Mouse (Mus musculus): ENCODE data around the gene Zmynd19. TPM values are rescaled to one million over a fixed set of nuclear protein-coding genes. Genes with fewer than 3 reads are reported as not detected.
A peak's percentile ranks its signal among the peaks of the same experiment; 100 is the strongest.

Zmynd19 gene
- polyA plus RNA-seq, 1 experiment from 2014 or later = 11.0 TPM

DNA sequence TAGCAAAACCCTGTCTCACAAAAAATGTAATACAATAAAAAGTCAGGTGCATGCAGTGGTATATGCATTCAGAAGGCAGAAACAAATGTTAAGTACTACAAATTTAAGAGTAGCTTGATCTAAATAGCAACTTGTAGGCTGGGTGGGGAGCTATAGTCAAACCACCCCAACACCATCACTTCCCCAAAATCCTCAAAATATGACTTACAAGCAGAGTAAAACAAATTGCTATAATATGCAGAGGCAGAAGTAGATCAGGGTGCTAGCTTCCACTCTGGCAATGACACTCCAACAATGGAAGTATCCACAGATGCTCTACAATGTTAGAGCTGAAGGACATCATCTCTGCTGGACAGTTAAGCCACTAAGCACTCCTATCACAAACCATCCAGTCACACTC lies 37.0 kb upstream of the Zmynd19 start:
- no peak for ATAC-seq (ENCODE audit: insufficient number of reproducible peaks, insufficient read depth, low FRiP score, low read depth)
- no peaks in the 10 kb centered on the region for H3K9me3 ChIP-seq (ENCODE audit: control insufficient read depth, low read length)
- H3K9ac ChIP-seq (ENCODE audit: low read length) = no peak overlapping the region
- H3K4me2 ChIP-seq (ENCODE audit: low read length) = no peak overlapping the region
- no peak overlapping the region for H3K4me3 ChIP-seq (ENCODE audit: control insufficient read depth in 1 of 2, insufficient read depth in 1 of 2, low read depth in 1 of 2, low read length in 2 of 2)
- no peak overlapping the region for H3K27ac ChIP-seq (replicated peaks in 1 of 2; ENCODE audit: control insufficient read depth in 1 of 2, insufficient read depth in 1 of 2, low read depth in 2 of 2, low read length in 2 of 2)
- H3K36me3 ChIP-seq (ENCODE audit: control insufficient read depth, insufficient read depth, low read length) = peaks cover 9% of the 10 kb centered on the region; the same call in 1 of the 2 replicates
- peaks cover under 1 to 4% of the 10 kb centered on the region in 2 experiments; a peak in 2 of 4 replicates for H3K4me1 ChIP-seq (ENCODE audit: control insufficient read depth in 2 of 2, insufficient read depth in 2 of 2, low read length in 2 of 2)
- no peaks in the 10 kb centered on the region for H3K27me3 ChIP-seq (ENCODE audit: control insufficient read depth, insufficient read depth, low read length)

DNA sequence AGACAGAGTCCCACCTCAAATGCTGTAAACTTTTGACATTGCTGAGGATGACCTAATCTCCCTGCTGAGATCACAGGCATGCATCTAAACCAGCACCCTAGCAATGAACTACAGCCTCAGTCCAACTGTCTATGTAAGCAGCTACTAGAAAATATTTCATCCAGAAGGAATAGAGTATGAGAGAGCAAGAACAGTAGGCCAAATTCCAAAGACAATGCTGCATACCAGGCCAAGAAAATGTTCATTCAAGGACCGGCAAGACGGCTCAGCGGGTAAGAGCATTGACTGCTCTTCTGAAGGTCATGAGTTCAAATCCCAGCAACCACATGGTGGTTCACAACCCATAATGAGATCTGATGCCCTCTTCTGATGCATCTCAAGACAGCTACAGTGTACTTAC lies 34.8 kb upstream of the Zmynd19 start:
- no peak overlapping the region for H3K27ac ChIP-seq (replicated peaks in 1 of 2; ENCODE audit: control insufficient read depth in 1 of 2, insufficient read depth in 1 of 2, low read depth in 2 of 2, low read length in 2 of 2)
- ATAC-seq (ENCODE audit: insufficient number of reproducible peaks, insufficient read depth, low FRiP score, low read depth) = no peak

GRCm38 (mm10) chr2:24918930-24919838 lies 30.4 kb upstream of the Zmynd19 start, which contains the start of gene Ehmt1:
TSS of gene Ehmt1 (minus strand) at chr2:24919614.
- Histone ChIP-seq H3K27ac (replicated peaks in 1 of 2; ENCODE audit: control insufficient read depth in 1 of 2, insufficient read depth in 1 of 2, low read depth in 2 of 2, low read length in 2 of 2) (peak within 1 kb of the TSS; percentile 86 to 93), H3K36me3 (ENCODE audit: control insufficient read depth, insufficient read depth, low read length) (no peaks in the 10 kb centered on the region), H3K9me3 (ENCODE audit: control insufficient read depth, low read length) (no peaks in the 10 kb centered on the region), H3K27me3 (ENCODE audit: control insufficient read depth, insufficient read depth, low read length) (no peaks in the 10 kb centered on the region), H3K4me3 (ENCODE audit: control insufficient read depth in 1 of 2, insufficient read depth in 1 of 2, low read depth in 1 of 2, low read length in 2 of 2) (peak within 1 kb of the TSS; percentile 77 to 80), H3K4me2 (ENCODE audit: low read length) (peak within 1 kb of the TSS; percentile 84), H3K4me1 (ENCODE audit: control insufficient read depth in 2 of 2, insufficient read depth in 2 of 2, low read length in 2 of 2) (peaks cover 2 to 12% of the 10 kb centered on the region in 2 experiments; a peak in 3 of 4 replicates), H3K9ac (ENCODE audit: low read length) (peak within 1 kb of the TSS; percentile 93)
- WGBS = under 1% methylated on average over 105 of the region's 112 CpGs
- peak; percentile 98 for ATAC-seq (ENCODE audit: insufficient number of reproducible peaks, insufficient read depth, low FRiP score, low read depth)

More for the DNA sequence above, 34.8 kb upstream of the Zmynd19 start:
- Histone ChIP-seq H3K27me3 (ENCODE audit: control insufficient read depth, insufficient read depth, low read length) (no peaks in the 10 kb centered on the region), H3K4me3 (ENCODE audit: control insufficient read depth in 1 of 2, insufficient read depth in 1 of 2, low read depth in 1 of 2, low read length in 2 of 2) (no peak overlapping the region), H3K9me3 (ENCODE audit: control insufficient read depth, low read length) (no peaks in the 10 kb centered on the region), H3K4me2 (ENCODE audit: low read length) (no peak overlapping the region), H3K36me3 (ENCODE audit: control insufficient read depth, insufficient read depth, low read length) (peaks cover 9% of the 10 kb centered on the region; the same call in 1 of the 2 replicates), H3K9ac (ENCODE audit: low read length) (no peak overlapping the region), H3K4me1 (ENCODE audit: control insufficient read depth in 2 of 2, insufficient read depth in 2 of 2, low read length in 2 of 2) (peaks cover 2 to 12% of the 10 kb centered on the region in 2 experiments; a peak in 3 of 4 replicates)
- WGBS = 88% methylated on average over 3 of the region's 3 CpGs

DNA sequence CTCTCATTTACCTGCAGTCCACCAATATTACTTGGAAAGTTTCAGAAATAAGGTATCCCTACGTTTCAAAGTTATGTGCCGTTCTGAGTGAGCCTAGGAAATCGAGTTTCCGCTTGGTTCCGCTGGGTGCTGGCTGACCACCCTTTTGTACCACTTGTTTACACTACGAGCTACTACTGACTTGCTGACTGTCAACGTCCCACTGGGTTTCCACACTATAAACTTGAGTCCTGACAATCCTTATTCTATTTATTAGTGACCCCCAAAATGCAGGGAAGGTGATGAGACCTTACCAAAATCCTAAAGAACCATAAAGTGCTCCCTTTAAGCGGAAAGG lies 29.8 kb upstream of the Zmynd19 start:
- ATAC-seq (ENCODE audit: insufficient number of reproducible peaks, insufficient read depth, low FRiP score, low read depth) = no peak
- Histone ChIP-seq H3K4me2 (ENCODE audit: low read length) (peak overlapping the region; percentile 73), H3K4me3 (ENCODE audit: control insufficient read depth in 1 of 2, insufficient read depth in 1 of 2, low read depth in 1 of 2, low read length in 2 of 2) (peak overlapping the region; percentile 77 to 80), H3K27ac (replicated peaks in 1 of 2; ENCODE audit: control insufficient read depth in 1 of 2, insufficient read depth in 1 of 2, low read depth in 2 of 2, low read length in 2 of 2) (peak overlapping the region; percentile 66 to 80), H3K4me1 (ENCODE audit: control insufficient read depth in 2 of 2, insufficient read depth in 2 of 2, low read length in 2 of 2) (peaks cover 2 to 12% of the 10 kb centered on the region in 2 experiments; a peak in 3 of 4 replicates), H3K36me3 (ENCODE audit: control insufficient read depth, insufficient read depth, low read length) (no peaks in the 10 kb centered on the region), H3K27me3 (ENCODE audit: control insufficient read depth, insufficient read depth, low read length) (no peaks in the 10 kb centered on the region), H3K9ac (ENCODE audit: low read length) (peak overlapping the region; percentile 93), H3K9me3 (ENCODE audit: control insufficient read depth, low read length) (no peaks in the 10 kb centered on the region)
- WGBS = 9% methylated on average over 8 of the region's 8 CpGs

- H3K36me3 ChIP-seq (ENCODE audit: control insufficient read depth, insufficient read depth, low read length) = peaks cover 6% of the 10 kb centered on the region; the same call in 1 of the 2 replicates
- no peak overlapping the region for H3K9ac ChIP-seq (ENCODE audit: low read length)
- H3K4me2 ChIP-seq (ENCODE audit: low read length) = no peak overlapping the region
- no peak overlapping the region for H3K4me3 ChIP-seq (ENCODE audit: control insufficient read depth in 1 of 2, insufficient read depth in 1 of 2, low read depth in 1 of 2, low read length in 2 of 2)
- H3K27me3 ChIP-seq (ENCODE audit: control insufficient read depth, insufficient read depth, low read length) = no peaks in the 10 kb centered on the region
- 43% methylated on average over 2 of the region's 2 CpGs for WGBS
- H3K27ac ChIP-seq (replicated peaks in 1 of 2; ENCODE audit: control insufficient read depth in 1 of 2, insufficient read depth in 1 of 2, low read depth in 2 of 2, low read length in 2 of 2) = no peak overlapping the region
- H3K9me3 ChIP-seq (ENCODE audit: control insufficient read depth, low read length) = no peaks in the 10 kb centered on the region
- peaks cover 0 to 5% of the 10 kb centered on the region in 2 experiments; a peak in 2 of 4 replicates for H3K4me1 ChIP-seq (ENCODE audit: control insufficient read depth in 2 of 2, insufficient read depth in 2 of 2, low read length in 2 of 2)
- no peak for ATAC-seq (ENCODE audit: insufficient number of reproducible peaks, insufficient read depth, low FRiP score, low read depth)
Observed at GRCm38 (mm10) chr2:24923561-24923960, 26.0 kb upstream of the Zmynd19 start.

DNA sequence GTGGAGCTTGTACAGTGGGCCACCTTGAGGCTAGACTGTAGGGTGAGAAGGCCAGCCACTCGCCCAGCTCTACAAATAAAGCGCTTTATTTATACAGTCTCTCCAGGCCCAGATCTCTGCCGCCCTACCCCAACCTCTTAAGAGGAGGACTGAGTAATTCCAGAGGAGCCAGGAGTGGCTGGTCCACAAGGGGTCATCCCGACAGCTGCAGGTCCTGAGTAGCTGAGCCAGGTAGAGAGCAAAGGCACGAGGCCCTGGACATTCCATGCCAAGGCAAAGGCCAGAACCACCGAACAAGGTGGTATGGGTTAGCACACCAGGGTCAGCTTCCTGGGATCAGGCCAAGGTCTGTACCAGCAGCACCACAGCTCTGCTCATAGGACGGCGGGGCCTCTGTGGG lies 24.3 kb upstream of the Zmynd19 start:
- Histone ChIP-seq H3K4me1 (ENCODE audit: control insufficient read depth in 2 of 2, insufficient read depth in 2 of 2, low read length in 2 of 2) (peaks cover 0 to 5% of the 10 kb centered on the region in 2 experiments; a peak in 2 of 4 replicates), H3K27me3 (ENCODE audit: control insufficient read depth, insufficient read depth, low read length) (no peaks in the 10 kb centered on the region), H3K9ac (ENCODE audit: low read length) (no peak overlapping the region), H3K27ac (replicated peaks in 1 of 2; ENCODE audit: control insufficient read depth in 1 of 2, insufficient read depth in 1 of 2, low read depth in 2 of 2, low read length in 2 of 2) (no peak overlapping the region), H3K4me2 (ENCODE audit: low read length) (no peak overlapping the region), H3K36me3 (ENCODE audit: control insufficient read depth, insufficient read depth, low read length) (peaks cover 6% of the 10 kb centered on the region; the same call in 1 of the 2 replicates), H3K9me3 (ENCODE audit: control insufficient read depth, low read length) (no peaks in the 10 kb centered on the region), H3K4me3 (ENCODE audit: control insufficient read depth in 1 of 2, insufficient read depth in 1 of 2, low read depth in 1 of 2, low read length in 2 of 2) (no peak overlapping the region)
- 78% methylated on average over 8 of the region's 8 CpGs for WGBS
- no peak for ATAC-seq (ENCODE audit: insufficient number of reproducible peaks, insufficient read depth, low FRiP score, low read depth)

DNA sequence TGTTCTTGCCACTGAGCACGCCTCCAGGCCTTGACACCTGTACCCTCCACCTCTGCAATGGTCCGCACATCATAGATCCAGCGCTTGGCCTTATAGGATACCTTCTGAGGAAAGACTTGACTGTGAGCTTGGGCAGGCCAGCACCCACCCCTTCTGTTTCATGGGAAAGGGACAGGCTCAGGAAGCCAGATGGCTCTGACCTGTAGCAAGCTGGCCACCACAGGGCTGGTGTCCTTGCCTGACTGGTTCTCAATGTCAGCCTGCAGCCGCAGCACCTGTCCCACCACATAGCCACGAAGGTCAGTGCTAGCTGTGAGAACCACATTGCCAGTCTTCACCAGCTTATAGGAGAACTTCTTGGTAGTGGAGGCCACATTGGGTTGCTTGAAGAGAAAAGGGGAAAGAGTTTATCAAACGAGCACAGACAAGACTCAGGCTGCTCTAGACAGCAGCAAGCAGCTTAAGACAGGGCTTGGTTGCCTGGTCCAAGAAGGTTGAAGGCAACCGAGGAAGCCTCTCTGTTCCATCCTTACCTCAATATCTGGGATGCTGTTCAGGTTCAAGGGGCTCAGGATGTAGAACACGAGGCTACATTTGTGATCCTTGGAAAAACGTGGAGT lies 23.1 kb upstream of the Zmynd19 start:
- 73% methylated on average over 9 of the region's 9 CpGs for WGBS
- no peaks in the 10 kb centered on the region for H3K27me3 ChIP-seq (ENCODE audit: control insufficient read depth, insufficient read depth, low read length)
- H3K9me3 ChIP-seq (ENCODE audit: control insufficient read depth, low read length) = no peaks in the 10 kb centered on the region
- H3K27ac ChIP-seq (replicated peaks in 1 of 2; ENCODE audit: control insufficient read depth in 1 of 2, insufficient read depth in 1 of 2, low read depth in 2 of 2, low read length in 2 of 2) = no peak overlapping the region
- no peak for ATAC-seq (ENCODE audit: insufficient number of reproducible peaks, insufficient read depth, low FRiP score, low read depth)
- no peak overlapping the region for H3K9ac ChIP-seq (ENCODE audit: low read length)
- no peak overlapping the region for H3K4me2 ChIP-seq (ENCODE audit: low read length)
- H3K36me3 ChIP-seq (ENCODE audit: control insufficient read depth, insufficient read depth, low read length) = peaks cover 6% of the 10 kb centered on the region; the same call in 1 of the 2 replicates
- H3K4me1 ChIP-seq (ENCODE audit: control insufficient read depth in 2 of 2, insufficient read depth in 2 of 2, low read length in 2 of 2) = peaks cover 0 to 5% of the 10 kb centered on the region in 2 experiments; a peak in 2 of 4 replicates
- H3K4me3 ChIP-seq (ENCODE audit: control insufficient read depth in 1 of 2, insufficient read depth in 1 of 2, low read depth in 1 of 2, low read length in 2 of 2) = no peak overlapping the region

Measured in heart, embryonic 14.5 days (tissue).